Mouse (Mus musculus): Measurements from ENCODE around the gene Blcap.

GRCm38 (mm10) chr2:157512859-157513258 lies 58.2 kb downstream of the Blcap start:
- TF ChIP-seq CTCF (IDR thresholded peaks at IDR 0.05; ENCODE audit: borderline replicate concordance, insufficient read depth, low read length) (no peak), POLR2A (IDR thresholded peaks at IDR 0.05; ENCODE audit: low read depth, low read length) (no peak)

Data from embryonic fibroblast, embryonic 13.5 days (primary cell).